Mouse (Mus musculus): ENCODE data around the gene Fmod. TPM values are rescaled to one million over a fixed set of nuclear protein-coding genes. Genes with fewer than 3 reads are reported as not detected.

Gene Fmod
- polyA plus RNA-seq, 1 experiment = not detected

DNA sequence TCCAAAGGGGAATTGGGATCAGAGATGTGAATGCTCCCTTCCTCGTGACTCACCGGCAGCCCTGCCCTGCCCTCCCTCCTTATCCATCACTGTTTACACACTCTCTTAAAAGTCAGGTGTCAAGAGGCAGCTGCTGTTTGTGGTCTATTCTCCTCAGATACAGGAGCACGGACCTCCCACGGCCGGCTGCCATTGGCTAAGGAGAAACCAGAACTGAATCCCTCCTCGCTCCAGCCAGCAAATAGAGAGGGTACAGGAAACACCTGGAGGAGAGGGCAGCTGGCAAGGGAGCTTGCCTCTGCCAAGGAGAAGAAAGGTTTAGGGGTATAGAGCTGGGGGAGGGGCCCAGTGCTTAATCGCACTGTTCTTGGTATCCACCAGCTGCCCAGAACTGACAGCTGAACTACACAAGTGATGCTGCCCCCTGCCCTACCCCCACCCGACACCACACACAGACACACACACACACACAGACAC, 30.1 kb downstream of the Fmod start:
- 18% methylated on average over 8 of the region's 8 CpGs for WGBS
- Histone ChIP-seq H3K4me3 (ENCODE audit: insufficient read depth, low read depth, low read length) (no peak overlapping the region), H3K4me1 (ENCODE audit: control insufficient read depth, insufficient read depth, low read length) (peaks cover 31% of the 10 kb centered on the region), H3K27ac (ENCODE audit: insufficient read depth, low read depth, low read length) (no peak overlapping the region)
- no peak for TF ChIP-seq POLR2A (IDR thresholded peaks at IDR 0.05; ENCODE audit: insufficient read depth, low read depth, low read length)
- TF ChIP-seq CTCF (IDR thresholded peaks at IDR 0.05; ENCODE audit: insufficient read depth, low read depth, low read length) = no peak

DNA sequence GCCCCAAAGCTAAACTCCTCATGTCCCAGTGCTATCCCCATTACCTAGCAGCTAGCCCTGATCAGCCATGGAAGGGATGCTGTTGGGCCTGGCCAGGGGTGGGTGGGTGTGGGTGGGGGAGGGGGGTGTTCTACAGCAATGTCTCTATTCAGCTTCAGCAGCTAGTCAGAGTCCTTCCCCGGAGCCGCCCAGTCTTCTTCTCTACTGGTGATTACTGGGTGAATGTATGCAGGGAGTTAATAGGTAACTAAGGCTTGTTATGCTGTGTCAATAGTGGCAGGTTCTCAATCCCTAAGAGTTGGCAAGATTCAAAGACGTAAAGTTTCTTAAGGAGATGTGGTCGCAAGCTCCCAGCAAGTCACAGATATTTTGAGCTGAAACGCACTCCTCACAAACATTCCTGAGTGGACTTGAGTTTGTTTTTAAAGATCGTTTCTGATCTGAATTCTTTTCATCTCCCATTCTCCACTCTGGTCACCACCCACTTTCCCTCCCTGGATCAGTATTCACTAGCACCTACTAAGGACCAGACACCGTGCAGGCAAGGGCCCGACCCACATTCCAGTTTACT, 33.1 kb downstream of the Fmod start:
- 79% methylated on average over 8 of the region's 8 CpGs for WGBS
- Histone ChIP-seq H3K4me3 (ENCODE audit: insufficient read depth, low read depth, low read length) (no peak overlapping the region), H3K27ac (ENCODE audit: insufficient read depth, low read depth, low read length) (no peak overlapping the region), H3K4me1 (ENCODE audit: control insufficient read depth, insufficient read depth, low read length) (peaks cover 22% of the 10 kb centered on the region)
- TF ChIP-seq CTCF (IDR thresholded peaks at IDR 0.05; ENCODE audit: insufficient read depth, low read depth, low read length) = no peak
- no peak for TF ChIP-seq POLR2A (IDR thresholded peaks at IDR 0.05; ENCODE audit: insufficient read depth, low read depth, low read length)

GRCm38 (mm10) chr1:134071411-134072018, 34.5 kb downstream of the Fmod start:
- H3K27ac ChIP-seq (ENCODE audit: insufficient read depth, low read depth, low read length) = no peak overlapping the region
- peaks cover 32% of the 10 kb centered on the region for H3K4me1 ChIP-seq (ENCODE audit: control insufficient read depth, insufficient read depth, low read length)
- no peak overlapping the region for H3K4me3 ChIP-seq (ENCODE audit: insufficient read depth, low read depth, low read length)
- TF ChIP-seq POLR2A (IDR thresholded peaks at IDR 0.05; ENCODE audit: insufficient read depth, low read depth, low read length) = no peak
- TF ChIP-seq CTCF (IDR thresholded peaks at IDR 0.05; ENCODE audit: insufficient read depth, low read depth, low read length) = no peak
- 58% methylated on average over 10 of the region's 10 CpGs for WGBS

GRCm38 (mm10) chr1:134073061-134073564, 36.1 kb downstream of the Fmod start:
- Histone ChIP-seq H3K4me3 (ENCODE audit: insufficient read depth, low read depth, low read length) (no peak overlapping the region), H3K27ac (ENCODE audit: insufficient read depth, low read depth, low read length) (no peak overlapping the region), H3K4me1 (ENCODE audit: control insufficient read depth, insufficient read depth, low read length) (peaks cover 33% of the 10 kb centered on the region)
- TF ChIP-seq POLR2A (IDR thresholded peaks at IDR 0.05; ENCODE audit: insufficient read depth, low read depth, low read length) (no peak), CTCF (IDR thresholded peaks at IDR 0.05; ENCODE audit: insufficient read depth, low read depth, low read length) (no peak)
- WGBS = 89% methylated on average over 6 of the region's 6 CpGs

GRCm38 (mm10) chr1:134073658-134074057, 36.6 kb downstream of the Fmod start:
- TF ChIP-seq POLR2A (IDR thresholded peaks at IDR 0.05; ENCODE audit: insufficient read depth, low read depth, low read length) (no peak), CTCF (IDR thresholded peaks at IDR 0.05; ENCODE audit: insufficient read depth, low read depth, low read length) (no peak)
- no peak overlapping the region for H3K4me3 ChIP-seq (ENCODE audit: insufficient read depth, low read depth, low read length)
- H3K27ac ChIP-seq (ENCODE audit: insufficient read depth, low read depth, low read length) = no peak overlapping the region
- peaks cover 33% of the 10 kb centered on the region for H3K4me1 ChIP-seq (ENCODE audit: control insufficient read depth, insufficient read depth, low read length)
- 85% methylated on average over 1 of the region's 1 CpGs for WGBS

DNA sequence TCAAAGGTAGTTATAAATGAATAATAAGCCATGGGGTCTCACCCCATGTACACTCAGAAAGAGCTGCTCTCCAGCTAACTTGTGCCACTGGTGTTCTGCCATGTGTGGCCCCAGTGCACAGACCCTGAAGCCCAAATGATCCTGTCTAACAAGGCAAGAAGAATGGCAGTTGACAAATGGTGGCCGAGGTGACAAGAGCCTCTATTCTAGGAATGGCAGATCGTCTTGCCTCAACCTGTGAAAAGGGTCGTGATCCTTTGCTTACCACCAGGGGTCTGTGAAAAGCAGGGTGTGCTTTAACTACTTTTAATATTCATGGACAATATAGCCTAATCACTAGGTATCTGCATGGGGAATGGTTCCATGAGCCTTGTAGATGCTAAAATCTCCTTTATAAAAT, 37.1 kb downstream of the Fmod start:
- 58% methylated on average over 3 of the region's 3 CpGs for WGBS
- H3K4me3 ChIP-seq (ENCODE audit: insufficient read depth, low read depth, low read length) = no peak overlapping the region
- TF ChIP-seq CTCF (IDR thresholded peaks at IDR 0.05; ENCODE audit: insufficient read depth, low read depth, low read length) (no peak), POLR2A (IDR thresholded peaks at IDR 0.05; ENCODE audit: insufficient read depth, low read depth, low read length) (no peak)
- no peak overlapping the region for H3K27ac ChIP-seq (ENCODE audit: insufficient read depth, low read depth, low read length)
- H3K4me1 ChIP-seq (ENCODE audit: control insufficient read depth, insufficient read depth, low read length) = peaks cover 33% of the 10 kb centered on the region

DNA sequence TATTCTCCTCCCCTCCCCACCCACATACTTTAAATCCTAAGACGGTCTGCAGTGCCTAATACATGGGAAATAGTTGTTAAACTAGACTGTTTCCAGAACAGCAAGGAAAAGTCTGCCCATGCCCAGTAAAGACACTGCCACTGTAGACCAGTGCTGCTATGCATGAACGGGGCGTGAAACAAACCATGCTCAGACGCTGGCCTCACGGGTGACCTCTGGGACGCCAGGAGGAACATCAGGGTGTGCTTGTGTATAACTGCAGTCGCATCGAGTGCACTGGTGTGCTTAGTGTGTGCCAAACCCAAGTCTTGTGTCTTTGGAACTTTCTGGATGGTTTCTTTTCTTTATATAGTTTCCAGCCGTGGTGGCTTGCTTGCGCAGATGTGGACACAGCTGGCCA, 37.6 kb downstream of the Fmod start:
- H3K4me1 ChIP-seq (ENCODE audit: control insufficient read depth, insufficient read depth, low read length) = peaks cover 36% of the 10 kb centered on the region
- no peak overlapping the region for H3K27ac ChIP-seq (ENCODE audit: insufficient read depth, low read depth, low read length)
- TF ChIP-seq POLR2A (IDR thresholded peaks at IDR 0.05; ENCODE audit: insufficient read depth, low read depth, low read length) (no peak), CTCF (IDR thresholded peaks at IDR 0.05; ENCODE audit: insufficient read depth, low read depth, low read length) (no peak)
- no peak overlapping the region for H3K4me3 ChIP-seq (ENCODE audit: insufficient read depth, low read depth, low read length)
- WGBS = 72% methylated on average over 10 of the region's 10 CpGs

DNA sequence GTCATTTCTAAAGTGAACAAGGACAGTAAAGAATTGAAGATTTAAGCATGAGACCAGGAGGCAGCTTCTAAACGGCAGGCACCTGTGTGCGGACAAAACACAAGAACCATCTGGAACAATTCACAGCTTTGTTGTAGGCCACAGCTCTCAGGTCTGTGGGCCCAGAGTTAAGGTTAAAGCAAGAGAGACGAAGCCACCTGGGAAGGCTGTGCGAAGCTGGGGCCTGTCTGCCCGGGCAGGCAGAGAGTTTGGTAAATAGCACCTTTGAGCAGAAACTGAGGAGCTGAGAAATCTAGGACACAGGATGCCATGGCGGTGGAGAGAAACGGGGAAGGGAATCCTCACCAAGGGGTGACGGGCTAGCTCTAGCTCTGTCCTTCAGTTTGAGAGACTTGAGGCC, 38.5 kb downstream of the Fmod start:
- no peak overlapping the region for H3K27ac ChIP-seq (ENCODE audit: insufficient read depth, low read depth, low read length)
- 80% methylated on average over 8 of the region's 8 CpGs for WGBS
- peaks cover 40% of the 10 kb centered on the region for H3K4me1 ChIP-seq (ENCODE audit: control insufficient read depth, insufficient read depth, low read length)
- TF ChIP-seq POLR2A (IDR thresholded peaks at IDR 0.05; ENCODE audit: insufficient read depth, low read depth, low read length) (no peak), CTCF (IDR thresholded peaks at IDR 0.05; ENCODE audit: insufficient read depth, low read depth, low read length) (no peak)
- no peak overlapping the region for H3K4me3 ChIP-seq (ENCODE audit: insufficient read depth, low read depth, low read length)

- Histone ChIP-seq H3K4me1 (ENCODE audit: control insufficient read depth, insufficient read depth, low read length) (peaks cover 34% of the 10 kb centered on the region), H3K27ac (ENCODE audit: insufficient read depth, low read depth, low read length) (0 out of 2 replicates have a peak overlapping the region, but pooled peaks have one; percentile 31), H3K4me3 (ENCODE audit: insufficient read depth, low read depth, low read length) (peak overlapping the region; percentile 41)
- TF ChIP-seq POLR2A (IDR thresholded peaks at IDR 0.05; ENCODE audit: insufficient read depth, low read depth, low read length) = no peak
- TF ChIP-seq CTCF (IDR thresholded peaks at IDR 0.05; ENCODE audit: insufficient read depth, low read depth, low read length) = no peak
- 38% methylated on average over 2 of the region's 2 CpGs for WGBS
Measured at GRCm38 (mm10) chr1:134076789-134077188, 39.7 kb downstream of the Fmod start.

Data from olfactory bulb, adult 2 months (tissue).